Mouse (Mus musculus) embryo, embryonic 11 days (tissue): ENCODE measurements around the gene Tspan18.

Experiments
- DNase-seq: peaks from one replicate; pipeline ENCODE4 v3.0.0-alpha.2; 2015

Tspan18 gene

DNA sequence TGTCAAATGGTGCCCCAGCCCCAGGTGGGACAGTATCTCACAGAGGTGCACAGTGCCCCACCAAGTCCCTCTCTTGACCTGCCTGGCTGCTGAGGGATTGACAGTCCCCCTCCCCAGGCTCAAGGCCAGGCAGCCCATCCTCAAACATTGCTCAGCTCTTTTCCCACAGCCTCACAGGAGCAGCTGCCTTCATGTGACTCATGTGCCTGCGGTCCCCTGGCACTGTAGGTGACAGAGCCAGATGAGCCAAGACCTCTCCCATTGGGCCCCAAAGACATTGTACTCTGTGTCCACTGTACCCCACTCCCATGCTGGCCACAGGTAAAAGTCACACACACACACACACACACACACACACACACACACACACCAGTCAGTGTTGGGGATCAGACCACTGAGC lies 128.2 kb downstream of the Tspan18 start:
- DNase-seq: no peak

DNA sequence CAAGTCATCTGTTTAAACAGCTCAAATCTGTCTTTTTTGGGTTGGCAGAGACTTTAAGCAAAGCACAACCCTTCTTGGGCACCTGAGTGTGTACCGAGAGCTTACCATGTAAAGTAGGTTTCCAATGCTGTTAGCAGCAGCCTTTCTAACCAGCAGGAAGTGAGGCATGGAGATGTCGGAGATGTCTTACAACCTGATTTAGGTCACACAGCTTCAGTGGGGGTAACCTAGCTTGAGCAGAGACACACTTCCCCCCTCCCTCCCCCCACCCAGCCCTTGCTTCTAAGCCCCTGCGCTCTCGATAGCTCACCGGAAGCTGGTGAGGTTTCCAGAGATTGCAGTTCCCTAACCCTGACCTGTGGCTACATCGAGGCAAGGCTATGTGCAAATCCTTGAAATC lies 129.7 kb downstream of the Tspan18 start:
- no peak for DNase-seq

GRCm38 (mm10) chr2:93203682-93204081 lies 130.6 kb downstream of the Tspan18 start:
- DNase-seq: peak; percentile 84

DNA sequence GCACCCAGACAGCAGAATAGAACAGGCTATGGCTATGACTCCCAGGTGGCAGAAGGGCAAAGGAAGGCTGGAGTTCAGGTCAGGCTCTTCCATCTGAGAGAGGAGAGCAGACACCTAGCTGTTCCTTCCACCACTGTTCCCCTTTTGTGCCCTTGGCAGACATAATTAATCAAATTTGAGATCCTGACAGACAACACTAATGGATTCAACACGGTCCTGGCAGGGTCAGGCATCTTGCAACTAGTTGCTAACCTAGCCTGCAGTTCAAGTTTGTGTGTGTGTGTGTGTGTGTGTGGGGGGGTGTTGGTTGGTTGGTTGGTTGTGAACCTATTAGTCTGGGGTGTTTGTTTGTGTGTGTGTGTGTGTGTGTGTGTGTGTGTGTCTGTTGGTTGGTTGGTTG lies 131.5 kb downstream of the Tspan18 start:
- no peak for DNase-seq

GRCm38 (mm10) chr2:93201997-93202396 lies 132.3 kb downstream of the Tspan18 start:
- DNase-seq: no peak

- no peak for DNase-seq
These were observed 133.5 kb downstream of the Tspan18 start for GRCm38 (mm10) chr2:93200681-93201340.

DNA sequence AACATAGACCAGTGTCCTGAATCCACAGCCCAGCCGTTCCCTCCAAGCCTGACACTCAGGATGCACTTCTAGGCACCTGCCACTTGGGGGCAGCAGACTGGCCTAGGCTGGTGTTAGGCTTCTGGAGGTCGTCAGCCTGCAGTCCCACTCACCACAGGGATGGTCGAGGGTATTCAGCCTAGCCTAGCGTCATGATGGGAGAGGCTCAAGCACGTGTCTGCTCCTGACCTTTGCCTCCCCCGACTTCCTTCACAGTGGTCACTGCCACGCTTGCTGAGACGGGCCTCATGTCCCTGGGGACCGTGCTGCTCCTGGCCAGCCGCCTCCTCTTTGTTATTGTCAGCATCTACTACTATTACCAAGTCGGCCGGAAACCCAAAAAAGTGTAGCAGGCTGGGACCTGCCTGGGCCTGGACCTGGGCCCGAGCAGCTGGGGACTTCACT lies 134.8 kb downstream of the Tspan18 start:
- DNase-seq: peak; percentile 77

- peak; percentile 89 for DNase-seq
These were observed 135.5 kb downstream of the Tspan18 start for GRCm38 (mm10) chr2:93198846-93199245.

GRCm38 (mm10) chr2:93193806-93194205 lies 140.5 kb downstream of the Tspan18 start:
- no peak for DNase-seq

DNA sequence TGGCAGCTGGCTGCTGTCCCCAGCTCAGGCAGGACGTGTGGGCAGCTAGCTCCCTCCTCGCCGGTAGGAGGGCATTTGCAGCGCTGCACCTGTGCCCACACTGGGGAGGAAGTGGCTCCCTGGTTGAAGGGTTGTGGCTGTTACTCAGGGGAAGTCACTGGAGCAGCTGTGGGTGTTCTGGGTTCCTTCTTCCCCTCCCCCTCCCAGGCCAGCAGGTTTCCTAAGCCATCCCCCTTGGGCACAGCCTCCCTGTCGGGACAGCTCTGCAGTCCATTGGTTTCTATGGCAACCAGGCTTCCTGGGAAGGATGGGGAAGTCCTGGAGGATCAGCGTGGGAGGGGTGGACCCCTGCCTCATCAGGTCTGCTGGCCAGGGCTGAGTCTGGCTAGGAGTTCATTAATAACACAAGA lies 141.6 kb downstream of the Tspan18 start:
- peak; percentile 80 for DNase-seq

- no peak for DNase-seq
These were observed 142.1 kb downstream of the Tspan18 start for GRCm38 (mm10) chr2:93192182-93192560.

DNA sequence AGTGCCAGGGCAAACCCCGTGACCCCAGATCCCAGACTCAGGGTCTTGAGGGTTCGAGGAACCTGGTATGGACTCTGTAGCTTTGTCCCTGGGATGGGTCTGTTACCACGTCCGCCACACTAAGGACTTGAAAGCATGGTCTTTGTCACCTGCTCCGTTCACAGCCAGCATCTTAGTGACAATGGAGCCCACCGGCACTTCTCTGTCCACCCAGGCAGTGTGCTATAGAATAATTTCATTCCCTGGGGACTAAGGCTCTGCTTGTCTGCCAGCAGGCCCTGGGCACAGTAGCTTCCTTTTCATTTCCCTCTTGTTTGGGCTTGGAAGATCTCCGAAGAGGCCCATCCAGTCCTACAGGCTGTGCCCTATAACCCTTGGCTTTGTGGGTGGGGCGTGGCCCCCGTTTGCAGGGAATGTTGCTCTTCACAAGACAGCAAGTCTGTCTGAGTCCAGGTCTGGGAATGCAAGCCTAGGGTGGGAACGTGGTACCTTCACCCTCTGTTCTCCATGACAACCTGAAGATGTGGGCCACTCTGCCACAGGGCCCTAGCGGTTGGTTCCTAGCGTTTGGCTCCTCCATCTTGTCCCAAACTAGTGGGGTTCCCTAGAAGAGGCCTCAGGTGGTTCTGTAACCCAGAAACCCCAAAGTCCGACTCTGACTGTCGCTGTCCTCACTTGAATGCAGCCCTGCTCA lies 142.7 kb downstream of the Tspan18 start:
- DNase-seq: no peak

GRCm38 (mm10) chr2:93190771-93191487 lies 143.4 kb downstream of the Tspan18 start:
- DNase-seq: peak; percentile 69

GRCm38 (mm10) chr2:93188761-93189458 lies 145.4 kb downstream of the Tspan18 start:
- peak; percentile 81 for DNase-seq

DNA sequence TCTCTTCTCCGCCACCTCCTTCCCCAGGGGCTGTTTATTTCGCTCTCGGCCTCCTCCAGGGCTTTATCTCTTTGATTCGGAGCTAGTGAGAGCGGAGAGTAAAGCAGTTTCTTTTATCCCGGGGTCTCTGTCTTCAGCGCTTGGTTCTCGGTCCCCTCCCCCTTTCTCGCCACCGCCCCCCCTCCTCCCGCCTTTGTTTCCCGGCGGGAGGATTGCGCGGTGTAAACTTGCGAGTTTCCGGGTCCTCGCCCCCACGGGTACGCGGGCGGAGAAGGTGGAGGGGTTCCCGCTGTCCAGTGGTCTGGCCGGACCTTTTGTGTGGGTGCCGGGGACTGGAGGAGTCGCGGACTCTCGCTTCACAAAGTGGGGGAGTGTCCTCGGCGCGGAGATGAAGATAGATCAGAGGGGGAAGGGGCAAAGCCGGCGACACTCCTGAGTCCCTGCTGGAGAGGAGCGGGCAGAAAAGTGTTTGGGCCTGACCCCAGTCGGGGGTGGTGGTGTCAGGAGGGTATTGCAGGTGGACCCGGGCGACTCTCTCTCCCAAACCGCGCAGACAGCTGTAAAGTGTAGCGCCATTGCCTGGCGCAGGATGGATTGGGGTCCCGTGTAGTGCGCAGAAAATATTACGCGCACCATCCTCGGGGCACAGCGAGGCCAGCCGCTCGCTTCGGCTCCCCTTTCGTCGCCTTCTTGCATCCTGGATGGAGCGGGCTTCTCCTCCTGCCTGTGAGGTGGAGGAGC lies 146.1 kb downstream of the Tspan18 start:
- DNase-seq: no peak

GRCm38 (mm10) chr2:93187323-93187996 lies 146.8 kb downstream of the Tspan18 start, which contains the start of gene Trp53i11:
Gene Trp53i11, plus strand, starts transcription at chr2:93187548.
- DNase-seq: peak; percentile 94

- no peak for DNase-seq
These were observed 151.4 kb downstream of the Tspan18 start for GRCm38 (mm10) chr2:93182859-93183258.

- peak; percentile 70 for DNase-seq
These were observed 154.0 kb downstream of the Tspan18 start for GRCm38 (mm10) chr2:93180077-93180844.

DNA sequence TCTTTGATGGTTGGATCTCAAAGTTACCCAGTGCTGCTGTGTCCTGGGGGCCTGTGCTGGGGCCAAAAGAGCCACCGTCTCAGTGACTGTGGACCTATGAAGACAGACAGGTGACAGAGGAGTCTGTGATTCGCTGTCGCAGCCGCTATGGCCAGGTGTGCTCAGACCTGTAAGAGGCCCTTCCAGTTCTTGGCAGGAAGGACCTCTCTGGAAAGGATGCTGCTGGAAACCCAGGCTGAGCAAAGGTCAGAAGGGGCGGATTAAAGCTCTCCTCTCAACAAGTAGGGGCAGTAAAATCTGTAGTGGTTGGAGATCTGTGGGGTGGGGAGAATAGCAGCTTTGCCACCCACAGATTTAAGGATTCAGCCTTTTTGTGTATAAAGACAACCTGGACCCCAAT lies 154.7 kb downstream of the Tspan18 start:
- no peak for DNase-seq

GRCm38 (mm10) chr2:93178313-93178677 lies 156.0 kb downstream of the Tspan18 start:
- no peak for DNase-seq

GRCm38 (mm10) chr2:93177668-93178312 lies 156.5 kb downstream of the Tspan18 start:
- no peak for DNase-seq
